Mouse (Mus musculus): ENCODE measurements at regions not wholly inside any gene's neighbourhood (a gene's known extent, or its start where the extent isn't known, plus 50 kb on each side); places are given as distances from the start of the nearest gene placed in this dataset.

DNA sequence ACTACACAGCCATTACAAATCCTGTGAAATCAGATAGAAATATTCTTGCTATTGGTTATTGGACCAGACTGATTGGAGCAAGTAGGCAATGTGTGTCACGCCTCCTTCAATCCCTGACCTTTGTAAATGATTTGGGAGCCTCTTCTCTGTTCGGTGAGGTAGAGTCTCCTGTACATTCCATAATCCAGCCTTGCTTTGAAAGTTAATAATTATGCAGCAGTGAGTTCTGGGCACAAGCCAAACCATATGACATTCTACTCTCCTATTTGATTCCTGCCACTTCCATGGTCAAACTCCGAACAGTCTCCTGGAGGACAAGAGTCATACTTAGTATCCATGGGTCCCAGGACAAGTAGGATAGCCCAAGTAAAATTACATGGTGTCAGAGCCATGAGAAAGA, 158.4 kb upstream of the Cpeb2 start:
- 74% methylated on average over 3 of the region's 3 CpGs for WGBS

DNA sequence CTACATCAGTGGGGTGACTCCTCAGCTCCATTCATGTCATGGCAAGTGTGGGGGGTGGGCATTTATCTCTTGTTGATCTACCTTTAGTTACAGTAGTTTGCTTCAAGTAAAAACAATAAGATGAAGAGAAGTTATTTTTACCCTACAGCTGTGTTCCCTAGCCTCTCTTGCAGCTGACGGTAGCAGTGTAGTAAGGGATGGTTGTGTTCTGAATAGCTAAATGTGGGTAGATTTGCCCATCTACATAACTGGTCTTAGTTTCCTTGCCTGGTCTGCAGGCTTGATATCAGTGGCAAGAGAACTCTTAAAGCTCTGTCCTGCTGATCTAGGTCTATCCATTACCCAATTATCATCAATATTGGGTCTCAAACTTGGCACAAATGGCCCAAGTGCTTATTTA, 152.7 kb upstream of the Cpeb2 start:
- H3K4me2 ChIP-seq = no peak overlapping the region
- 79% methylated on average over 1 of the region's 1 CpGs for WGBS
- no peak overlapping the region for H3K4me3 ChIP-seq (replicated peaks)
- no peak for ATAC-seq (ENCODE audit: insufficient read depth, low FRiP score, low read depth)
- no peak overlapping the region for H3K9ac ChIP-seq
- H3K9me3 ChIP-seq = no peaks in the 10 kb centered on the region
- H3K27me3 ChIP-seq (replicated peaks) = no peaks in the 10 kb centered on the region
- no peak overlapping the region for H3K27ac ChIP-seq
- H3K4me1 ChIP-seq = no peaks in the 10 kb centered on the region
- no peaks in the 10 kb centered on the region for H3K36me3 ChIP-seq

More for the DNA sequence above, 158.4 kb upstream of the Cpeb2 start:
- Histone ChIP-seq H3K4me2 (no peak overlapping the region), H3K4me3 (replicated peaks) (no peak overlapping the region), H3K9me3 (no peaks in the 10 kb centered on the region), H3K4me1 (no peaks in the 10 kb centered on the region), H3K36me3 (no peaks in the 10 kb centered on the region), H3K27me3 (replicated peaks) (no peaks in the 10 kb centered on the region), H3K9ac (no peak overlapping the region), H3K27ac (no peak overlapping the region)
- ATAC-seq (ENCODE audit: insufficient read depth, low FRiP score, low read depth) = no peak

GRCm38 (mm10) chr5:43081561-43082534, 151.1 kb upstream of the Cpeb2 start:
- no peaks in the 10 kb centered on the region for H3K36me3 ChIP-seq
- ATAC-seq (ENCODE audit: insufficient read depth, low FRiP score, low read depth) = no peak; the same call in 1 of the 2 replicates
- H3K9me3 ChIP-seq = no peaks in the 10 kb centered on the region

GRCm38 (mm10) chr5:43087077-43087476, 145.9 kb upstream of the Cpeb2 start:
- H3K9me3 ChIP-seq = no peaks in the 10 kb centered on the region
- no peaks in the 10 kb centered on the region for H3K27me3 ChIP-seq (replicated peaks)
- H3K36me3 ChIP-seq = no peaks in the 10 kb centered on the region
- ATAC-seq (ENCODE audit: insufficient read depth, low FRiP score, low read depth) = no peak
- no peak overlapping the region for H3K9ac ChIP-seq
- H3K4me2 ChIP-seq = no peak overlapping the region
- 78% methylated on average over 2 of the region's 2 CpGs for WGBS
- H3K4me1 ChIP-seq = 0 out of 2 replicates have a peak, but pooled peaks cover 3% of the 10 kb centered on the region
- no peak overlapping the region for H3K4me3 ChIP-seq (replicated peaks)
- no peak overlapping the region for H3K27ac ChIP-seq

More at GRCm38 (mm10) chr5:43081561-43082534, 151.1 kb upstream of the Cpeb2 start:
- 44% methylated on average over 11 of the region's 11 CpGs for WGBS
- Histone ChIP-seq H3K4me2 (no peak overlapping the region), H3K27me3 (replicated peaks) (no peaks in the 10 kb centered on the region), H3K4me3 (replicated peaks) (no peak overlapping the region), H3K27ac (no peak overlapping the region), H3K9ac (no peak overlapping the region), H3K4me1 (no peaks in the 10 kb centered on the region)

DNA sequence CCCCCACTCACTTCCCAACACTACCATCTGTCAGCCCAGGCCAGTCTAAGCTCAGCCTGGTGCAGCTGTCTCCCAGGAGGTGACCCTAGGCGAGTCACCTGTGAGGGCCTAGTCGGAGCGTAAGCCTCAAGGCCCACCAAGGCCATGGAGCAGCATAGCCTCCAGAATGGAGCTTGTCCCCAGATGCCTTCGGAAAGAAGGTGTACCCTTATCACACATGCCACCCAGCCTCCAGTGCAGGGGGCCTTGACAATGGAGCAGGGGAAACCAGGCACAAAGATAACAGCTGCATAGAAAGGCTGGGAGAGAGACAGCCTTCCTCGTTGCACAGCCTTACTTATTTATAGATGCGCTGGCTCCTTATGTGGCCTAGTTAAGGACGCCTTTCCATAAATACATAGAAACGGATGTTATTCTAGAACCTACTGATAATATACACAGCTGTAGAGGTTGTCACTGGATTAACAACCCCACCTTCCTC, 145.0 kb upstream of the Cpeb2 start:
- Histone ChIP-seq H3K36me3 (no peaks in the 10 kb centered on the region), H3K27me3 (replicated peaks) (no peaks in the 10 kb centered on the region), H3K9ac (no peak overlapping the region), H3K9me3 (no peaks in the 10 kb centered on the region), H3K4me2 (no peak overlapping the region), H3K4me3 (replicated peaks) (no peak overlapping the region), H3K4me1 (0 out of 2 replicates have a peak, but pooled peaks cover 3% of the 10 kb centered on the region), H3K27ac (peak overlapping the region; percentile 16; the same call in 1 of the 2 replicates)
- WGBS = 65% methylated on average over 8 of the region's 8 CpGs
- ATAC-seq (ENCODE audit: insufficient read depth, low FRiP score, low read depth) = peak; percentile 31; the same call in 1 of the 2 replicates

DNA sequence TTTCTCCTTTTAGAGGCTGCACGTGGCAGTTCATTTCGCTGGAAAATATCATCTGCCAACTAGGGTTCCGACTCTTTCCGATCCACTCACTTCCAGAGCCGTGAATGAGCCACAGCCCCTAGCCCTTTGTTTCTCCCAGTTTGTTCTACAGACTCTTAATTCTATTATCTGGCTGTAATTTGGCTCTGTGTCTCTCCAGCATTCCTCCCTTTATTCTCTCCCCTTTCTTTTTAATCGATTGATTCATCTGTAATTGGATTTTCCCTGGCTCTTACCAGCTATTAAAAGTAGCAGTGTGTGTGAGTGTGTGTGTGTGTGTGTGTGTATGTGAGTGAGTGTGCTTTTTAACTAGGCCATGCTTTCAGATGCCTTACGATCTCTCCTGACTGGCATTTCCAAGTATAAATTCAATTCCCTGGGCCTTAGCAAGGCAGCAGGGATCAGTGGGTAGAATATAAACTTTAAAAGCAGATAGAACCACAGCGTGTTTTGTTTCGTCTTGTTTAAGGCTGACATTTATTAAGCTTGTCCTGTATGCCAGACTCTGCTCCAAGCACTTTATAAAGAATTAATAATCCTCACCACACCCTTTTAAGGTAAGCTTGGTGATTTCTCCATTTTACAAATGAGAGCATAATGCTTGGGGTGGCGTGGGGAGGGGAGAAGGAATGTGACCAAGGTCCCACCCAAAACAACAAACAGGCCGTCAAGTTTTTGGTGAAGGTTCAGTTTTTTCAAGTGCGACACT, 144.1 kb upstream of the Cpeb2 start:
- Histone ChIP-seq H3K36me3 (no peaks in the 10 kb centered on the region), H3K9me3 (no peaks in the 10 kb centered on the region), H3K4me2 (no peak overlapping the region), H3K27ac (peak overlapping the region; percentile 11; the same call in 1 of the 2 replicates), H3K4me1 (0 out of 2 replicates have a peak, but pooled peaks cover 3% of the 10 kb centered on the region), H3K9ac (no peak overlapping the region), H3K4me3 (replicated peaks) (no peak overlapping the region), H3K27me3 (replicated peaks) (no peaks in the 10 kb centered on the region)
- ATAC-seq (ENCODE audit: insufficient read depth, low FRiP score, low read depth) = no peak
- 72% methylated on average over 12 of the region's 12 CpGs for WGBS

- H3K36me3 ChIP-seq = no peaks in the 10 kb centered on the region
- H3K9me3 ChIP-seq = no peaks in the 10 kb centered on the region
- no peaks in the 10 kb centered on the region for H3K27me3 ChIP-seq (replicated peaks)
- H3K4me1 ChIP-seq = 0 out of 2 replicates have a peak, but pooled peaks cover 4% of the 10 kb centered on the region
- peak overlapping the region; percentile 37 for H3K27ac ChIP-seq
- H3K9ac ChIP-seq = no peak overlapping the region
- ATAC-seq (ENCODE audit: insufficient read depth, low FRiP score, low read depth) = no peak
- WGBS = 84% methylated on average over 2 of the region's 2 CpGs
- H3K4me3 ChIP-seq (replicated peaks) = no peak overlapping the region
- no peak overlapping the region for H3K4me2 ChIP-seq
These were observed 143.5 kb upstream of the Cpeb2 start for GRCm38 (mm10) chr5:43089475-43089874.

DNA sequence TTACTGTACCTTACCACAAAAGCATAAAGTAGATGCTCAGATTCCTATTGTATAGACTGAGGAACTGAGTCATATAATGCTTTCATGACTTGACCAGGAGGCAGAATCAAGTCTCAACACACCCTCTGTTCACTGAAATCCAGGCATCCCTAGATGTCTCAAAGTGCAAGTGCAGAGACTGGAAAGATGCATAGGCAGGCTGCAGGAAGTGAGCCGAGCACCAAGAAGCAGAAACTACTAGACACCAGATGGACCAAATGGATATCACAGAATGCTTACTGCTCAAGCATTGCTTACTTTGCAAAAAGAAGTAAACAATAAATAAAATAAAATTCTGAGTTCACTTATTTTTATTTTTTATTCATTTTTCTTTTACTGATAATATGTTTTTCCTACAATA, 143.0 kb upstream of the Cpeb2 start:
- Histone ChIP-seq H3K4me3 (replicated peaks) (no peak overlapping the region), H3K4me1 (0 out of 2 replicates have a peak, but pooled peaks cover 7% of the 10 kb centered on the region), H3K4me2 (no peak overlapping the region), H3K9me3 (no peaks in the 10 kb centered on the region), H3K27ac (no peak overlapping the region), H3K9ac (no peak overlapping the region), H3K27me3 (replicated peaks) (no peaks in the 10 kb centered on the region), H3K36me3 (no peaks in the 10 kb centered on the region)
- 75% methylated on average over 1 of the region's 1 CpGs for WGBS
- no peak for ATAC-seq (ENCODE audit: insufficient read depth, low FRiP score, low read depth)

GRCm38 (mm10) chr5:43093647-43094326, 139.2 kb upstream of the Cpeb2 start:
- ATAC-seq (ENCODE audit: insufficient read depth, low FRiP score, low read depth) = peak; percentile 31; the same call in 1 of the 2 replicates
- no peak overlapping the region for H3K4me2 ChIP-seq
- H3K9me3 ChIP-seq = no peaks in the 10 kb centered on the region
- 69% methylated on average over 5 of the region's 5 CpGs for WGBS
- no peak overlapping the region for H3K4me3 ChIP-seq (replicated peaks)
- H3K4me1 ChIP-seq = 0 out of 2 replicates have a peak, but pooled peaks cover 4% of the 10 kb centered on the region
- H3K9ac ChIP-seq = no peak overlapping the region
- H3K27me3 ChIP-seq (replicated peaks) = no peaks in the 10 kb centered on the region
- H3K36me3 ChIP-seq = no peaks in the 10 kb centered on the region
- 0 out of 2 replicates have a peak overlapping the region, but pooled peaks have one; percentile 3 for H3K27ac ChIP-seq

GRCm38 (mm10) chr5:43094329-43094898, 138.6 kb upstream of the Cpeb2 start:
- WGBS = 19% methylated on average over 7 of the region's 7 CpGs
- H3K9me3 ChIP-seq = no peaks in the 10 kb centered on the region
- no peak overlapping the region for H3K27ac ChIP-seq
- no peaks in the 10 kb centered on the region for H3K27me3 ChIP-seq (replicated peaks)
- no peak overlapping the region for H3K4me3 ChIP-seq (replicated peaks)
- H3K9ac ChIP-seq = no peak overlapping the region
- no peak overlapping the region for H3K4me2 ChIP-seq
- peak; percentile 79 for ATAC-seq (ENCODE audit: insufficient read depth, low FRiP score, low read depth)
- 0 out of 2 replicates have a peak, but pooled peaks cover 4% of the 10 kb centered on the region for H3K4me1 ChIP-seq
- H3K36me3 ChIP-seq = no peaks in the 10 kb centered on the region

DNA sequence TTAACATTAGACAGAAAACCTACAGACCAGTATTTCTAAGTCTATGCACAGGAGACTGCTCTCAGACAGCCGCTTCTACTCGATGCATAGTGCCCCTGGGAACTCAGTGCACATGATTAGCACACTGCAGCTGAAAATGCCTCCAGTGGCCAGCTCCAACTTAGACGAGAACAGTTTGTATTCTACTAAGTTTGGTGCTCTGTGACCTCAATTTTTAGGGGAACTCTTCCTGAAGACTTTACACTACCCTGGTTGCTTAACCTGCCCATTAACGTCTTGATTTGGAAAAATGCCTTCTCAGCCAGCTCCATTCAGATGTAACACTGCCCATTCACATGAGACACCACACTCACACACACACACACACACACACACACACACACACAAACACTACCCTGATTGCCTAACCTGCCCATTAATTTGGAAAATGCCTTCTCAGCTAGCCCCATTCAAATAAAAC, 130.9 kb upstream of the Cpeb2 start:
- no peak for ATAC-seq (ENCODE audit: insufficient read depth, low FRiP score, low read depth)
- no peaks in the 10 kb centered on the region for H3K9me3 ChIP-seq
- H3K4me3 ChIP-seq (replicated peaks) = no peak overlapping the region
- H3K27me3 ChIP-seq (replicated peaks) = no peaks in the 10 kb centered on the region
- no peaks in the 10 kb centered on the region for H3K36me3 ChIP-seq
- no peak overlapping the region for H3K9ac ChIP-seq
- no peaks in the 10 kb centered on the region for H3K4me1 ChIP-seq
- WGBS = 44% methylated on average over 4 of the region's 4 CpGs
- no peak overlapping the region for H3K27ac ChIP-seq
- H3K4me2 ChIP-seq = no peak overlapping the region

Data from stomach, embryonic 15.5 days (tissue).